Mouse (Mus musculus): ENCODE data around the gene Casz1. TPM values are rescaled to one million over a fixed set of nuclear protein-coding genes. Genes with fewer than 3 reads are reported as not detected.

The Casz1 gene
- polyA plus RNA-seq, 1 experiment from 2014 or later = 9.7 TPM

DNA sequence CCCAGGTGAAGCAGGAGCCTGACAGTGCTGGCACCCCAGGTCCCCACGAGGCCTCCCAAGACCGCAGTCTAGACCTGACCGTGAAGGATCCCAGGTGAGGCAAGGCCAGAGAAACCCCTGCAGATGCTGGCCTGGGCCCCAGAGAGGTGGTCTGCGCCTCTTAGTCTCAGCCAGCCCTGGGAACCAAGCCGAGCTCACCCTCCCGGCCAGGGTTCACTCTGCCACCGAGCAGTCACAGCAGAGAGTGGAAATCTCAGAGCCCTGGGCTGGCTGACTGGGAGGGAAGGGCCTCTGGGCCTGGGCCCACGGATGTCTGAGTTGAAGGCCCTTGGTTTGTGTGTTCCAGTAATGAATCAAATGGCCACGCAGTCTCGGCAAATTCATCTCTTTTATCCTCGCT, 137.1 kb downstream of the Casz1 start:
- ATAC-seq = no peak
- no peak for DNase-seq (ENCODE audit: low spot score)
- Histone ChIP-seq H3K9me3 (ENCODE audit: low read length) (no peaks in the 10 kb centered on the region), H3K9ac (replicated peaks; ENCODE audit: low read depth) (no peak overlapping the region), H3K36me3 (ENCODE audit: insufficient read depth, low read length) (peaks cover 14% of the 10 kb centered on the region), H3K4me1 (ENCODE audit: insufficient read depth, low read depth, low read length) (no peaks in the 10 kb centered on the region; the same call in 1 of the 2 replicates), H3K27me3 (replicated peaks; ENCODE audit: insufficient read depth, low read length) (no peaks in the 10 kb centered on the region), H3K4me2 (replicated peaks; ENCODE audit: low read depth, low read length) (peak overlapping the region; percentile 44), H3K4me3 (ENCODE audit: low read depth, low read length) (no peak overlapping the region), H3K27ac (ENCODE audit: low read length) (peak overlapping the region; percentile 57)
- TF ChIP-seq EP300 (IDR thresholded peaks at IDR 0.05) (no peak), CTCF (IDR thresholded peaks at IDR 0.05) (no peak)
- 57% methylated on average over 11 of the region's 11 CpGs for WGBS

- DNase-seq (ENCODE audit: low spot score) (no peak), ATAC-seq (no peak)
- H3K27ac ChIP-seq (ENCODE audit: low read length) = no peak overlapping the region
- no peak overlapping the region for H3K4me2 ChIP-seq (replicated peaks; ENCODE audit: low read depth, low read length)
- H3K9me3 ChIP-seq (ENCODE audit: low read length) = no peaks in the 10 kb centered on the region
- TF ChIP-seq EP300 (IDR thresholded peaks at IDR 0.05) (no peak), CTCF (IDR thresholded peaks at IDR 0.05) (no peak)
- H3K9ac ChIP-seq (replicated peaks; ENCODE audit: low read depth) = no peak overlapping the region
- no peaks in the 10 kb centered on the region for H3K27me3 ChIP-seq (replicated peaks; ENCODE audit: insufficient read depth, low read length)
- no peak overlapping the region for H3K4me3 ChIP-seq (ENCODE audit: low read depth, low read length)
- H3K36me3 ChIP-seq (ENCODE audit: insufficient read depth, low read length) = peaks cover 9% of the 10 kb centered on the region; the same call in 1 of the 2 replicates
- H3K4me1 ChIP-seq (ENCODE audit: insufficient read depth, low read depth, low read length) = no peaks in the 10 kb centered on the region; the same call in 1 of the 2 replicates
- WGBS = 44% methylated on average over 5 of the region's 5 CpGs
These were observed 138.9 kb downstream of the Casz1 start for GRCm38 (mm10) chr4:148943099-148943498.

DNA sequence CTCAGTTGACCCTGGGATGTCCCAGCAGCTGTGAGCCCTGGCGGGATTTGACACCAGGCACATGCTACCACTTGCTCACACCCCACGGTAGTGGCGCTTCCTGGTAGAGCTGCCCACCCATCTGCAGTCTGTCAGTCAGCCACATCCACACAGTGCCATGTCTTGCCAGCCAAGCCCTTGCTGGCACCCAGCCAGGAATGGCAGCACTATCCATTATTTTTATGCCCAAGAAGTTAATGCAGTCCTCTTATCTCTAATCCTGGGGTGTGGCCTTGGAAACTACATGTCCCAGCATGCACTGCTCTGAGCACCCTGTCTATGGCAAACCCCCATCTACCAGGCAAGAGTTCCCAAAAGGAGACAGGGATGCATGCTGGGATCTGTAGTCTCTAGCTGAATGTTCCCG, 141.2 kb downstream of the Casz1 start:
- H3K4me1 ChIP-seq (ENCODE audit: insufficient read depth, low read depth, low read length) = no peaks in the 10 kb centered on the region; the same call in 1 of the 2 replicates
- no peak overlapping the region for H3K4me2 ChIP-seq (replicated peaks; ENCODE audit: low read depth, low read length)
- TF ChIP-seq EP300 (IDR thresholded peaks at IDR 0.05) (no peak), CTCF (IDR thresholded peaks at IDR 0.05) (no peak)
- 0 out of 2 replicates have a peak, but pooled peaks cover 10% of the 10 kb centered on the region for H3K36me3 ChIP-seq (ENCODE audit: insufficient read depth, low read length)
- H3K27me3 ChIP-seq (replicated peaks; ENCODE audit: insufficient read depth, low read length) = 0 out of 2 replicates have a peak, but pooled peaks cover 5% of the 10 kb centered on the region
- no peak overlapping the region for H3K27ac ChIP-seq (ENCODE audit: low read length)
- ATAC-seq (peak; percentile 20), DNase-seq (ENCODE audit: low spot score) (peak; percentile 55)
- H3K9me3 ChIP-seq (ENCODE audit: low read length) = no peaks in the 10 kb centered on the region
- 64% methylated on average over 4 of the region's 4 CpGs for WGBS
- H3K9ac ChIP-seq (replicated peaks; ENCODE audit: low read depth) = no peak overlapping the region
- H3K4me3 ChIP-seq (ENCODE audit: low read depth, low read length) = no peak overlapping the region

GRCm38 (mm10) chr4:148946071-148946470, 141.8 kb downstream of the Casz1 start:
- no peak overlapping the region for H3K4me3 ChIP-seq (ENCODE audit: low read depth, low read length)
- DNase-seq (ENCODE audit: low spot score) (no peak), ATAC-seq (peak; percentile 3; the same call in 1 of the 2 replicates)
- 0 out of 2 replicates have a peak, but pooled peaks cover 10% of the 10 kb centered on the region for H3K36me3 ChIP-seq (ENCODE audit: insufficient read depth, low read length)
- H3K9me3 ChIP-seq (ENCODE audit: low read length) = no peaks in the 10 kb centered on the region
- no peak overlapping the region for H3K27ac ChIP-seq (ENCODE audit: low read length)
- H3K9ac ChIP-seq (replicated peaks; ENCODE audit: low read depth) = no peak overlapping the region
- H3K4me1 ChIP-seq (ENCODE audit: insufficient read depth, low read depth, low read length) = peaks cover under 1% of the 10 kb centered on the region
- 76% methylated on average over 8 of the region's 8 CpGs for WGBS
- 0 out of 2 replicates have a peak, but pooled peaks cover 7% of the 10 kb centered on the region for H3K27me3 ChIP-seq (replicated peaks; ENCODE audit: insufficient read depth, low read length)
- no peak overlapping the region for H3K4me2 ChIP-seq (replicated peaks; ENCODE audit: low read depth, low read length)
- TF ChIP-seq EP300 (IDR thresholded peaks at IDR 0.05) (no peak), CTCF (IDR thresholded peaks at IDR 0.05) (no peak)

GRCm38 (mm10) chr4:148947833-148948388, 143.7 kb downstream of the Casz1 start:
- H3K4me3 ChIP-seq (ENCODE audit: low read depth, low read length) = no peak overlapping the region
- peak; percentile 63 for DNase-seq (ENCODE audit: low spot score)
- H3K27me3 ChIP-seq (replicated peaks; ENCODE audit: insufficient read depth, low read length) = peaks cover 23% of the 10 kb centered on the region; the same call in 1 of the 2 replicates
- no peak overlapping the region for H3K27ac ChIP-seq (ENCODE audit: low read length)
- H3K4me2 ChIP-seq (replicated peaks; ENCODE audit: low read depth, low read length) = no peak overlapping the region
- peak; percentile 71 for ATAC-seq
- TF ChIP-seq CTCF (IDR thresholded peaks at IDR 0.05) (no peak), EP300 (IDR thresholded peaks at IDR 0.05) (no peak)
- no peak overlapping the region for H3K9ac ChIP-seq (replicated peaks; ENCODE audit: low read depth)
- peaks cover 20% of the 10 kb centered on the region; the same call in 1 of the 2 replicates for H3K36me3 ChIP-seq (ENCODE audit: insufficient read depth, low read length)
- H3K4me1 ChIP-seq (ENCODE audit: insufficient read depth, low read depth, low read length) = peaks cover 14% of the 10 kb centered on the region
- WGBS = 33% methylated on average over 10 of the region's 10 CpGs
- no peaks in the 10 kb centered on the region for H3K9me3 ChIP-seq (ENCODE audit: low read length)

GRCm38 (mm10) chr4:148950487-148950886, 146.3 kb downstream of the Casz1 start:
- H3K4me2 ChIP-seq (replicated peaks; ENCODE audit: low read depth, low read length) = no peak overlapping the region
- H3K27me3 ChIP-seq (replicated peaks; ENCODE audit: insufficient read depth, low read length) = peaks cover 23% of the 10 kb centered on the region; the same call in 1 of the 2 replicates
- no peak overlapping the region for H3K4me3 ChIP-seq (ENCODE audit: low read depth, low read length)
- H3K36me3 ChIP-seq (ENCODE audit: insufficient read depth, low read length) = peaks cover 20% of the 10 kb centered on the region; the same call in 1 of the 2 replicates
- peak; percentile 32 for ATAC-seq
- peak; percentile 40 for DNase-seq (ENCODE audit: low spot score)
- H3K9me3 ChIP-seq (ENCODE audit: low read length) = no peaks in the 10 kb centered on the region
- 58% methylated on average over 6 of the region's 6 CpGs for WGBS
- H3K4me1 ChIP-seq (ENCODE audit: insufficient read depth, low read depth, low read length) = peaks cover 18% of the 10 kb centered on the region
- H3K9ac ChIP-seq (replicated peaks; ENCODE audit: low read depth) = no peak overlapping the region
- peak overlapping the region; percentile 51 for H3K27ac ChIP-seq (ENCODE audit: low read length)
- TF ChIP-seq EP300 (IDR thresholded peaks at IDR 0.05) = 0 out of 2 replicates have a peak, but pooled peaks have one; percentile 11
- peak; percentile 45 for TF ChIP-seq CTCF (IDR thresholded peaks at IDR 0.05)
